Mouse (Mus musculus): ENCODE data around the gene Fam107a.

DNA sequence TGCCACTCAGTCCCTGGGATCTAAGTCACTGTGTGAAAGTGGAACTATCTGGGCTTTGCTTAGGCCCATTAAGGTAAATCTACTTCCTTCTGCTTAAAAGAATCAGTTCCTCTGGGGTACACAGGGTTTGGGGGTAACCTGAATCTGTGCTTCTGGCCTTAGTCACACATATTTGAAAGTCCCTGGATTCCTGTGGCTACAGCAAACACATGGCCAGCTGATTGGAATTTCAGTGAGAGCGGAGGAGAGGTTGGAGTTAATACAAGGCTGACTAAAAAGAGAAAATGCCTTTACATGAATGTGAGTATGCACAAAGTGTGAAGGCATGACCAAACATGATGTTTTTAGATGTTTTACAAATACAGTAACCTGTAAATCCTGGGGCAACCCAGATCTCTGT lies 23.6 kb downstream of the Fam107a start:
- TF ChIP-seq POLR2A (IDR thresholded peaks at IDR 0.05; ENCODE audit: low read depth, low read length) (no peak), CTCF (IDR thresholded peaks at IDR 0.05; ENCODE audit: borderline replicate concordance, insufficient read depth, low read length) (no peak)

Data from embryonic fibroblast, embryonic 13.5 days (primary cell).